Mouse (Mus musculus): ENCODE results near the gene Nhsl1.

Gene Nhsl1

DNA sequence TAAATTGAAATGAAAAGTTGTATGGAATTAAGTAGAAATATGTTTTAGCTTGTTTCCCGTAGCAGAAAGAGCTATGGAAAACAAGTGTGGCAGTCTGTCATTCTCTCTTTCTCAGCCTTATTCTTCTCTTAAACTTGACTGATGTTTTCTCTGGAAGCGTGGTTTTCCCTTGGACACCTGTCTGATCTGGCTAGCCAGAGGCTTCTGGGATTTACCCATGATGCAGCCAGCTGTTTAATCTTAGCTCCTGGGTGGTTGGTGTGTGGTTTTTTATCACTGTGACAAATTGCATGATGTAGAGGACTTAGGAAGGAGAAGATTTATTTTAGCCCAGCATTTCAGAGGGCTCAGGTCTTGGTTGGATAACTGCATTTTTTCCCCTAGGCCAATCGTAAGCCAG is 164.9 kb downstream of the Nhsl1 start:
- in situ Hi-C loops (cut with MseI, MboI), result no loop called here

DNA sequence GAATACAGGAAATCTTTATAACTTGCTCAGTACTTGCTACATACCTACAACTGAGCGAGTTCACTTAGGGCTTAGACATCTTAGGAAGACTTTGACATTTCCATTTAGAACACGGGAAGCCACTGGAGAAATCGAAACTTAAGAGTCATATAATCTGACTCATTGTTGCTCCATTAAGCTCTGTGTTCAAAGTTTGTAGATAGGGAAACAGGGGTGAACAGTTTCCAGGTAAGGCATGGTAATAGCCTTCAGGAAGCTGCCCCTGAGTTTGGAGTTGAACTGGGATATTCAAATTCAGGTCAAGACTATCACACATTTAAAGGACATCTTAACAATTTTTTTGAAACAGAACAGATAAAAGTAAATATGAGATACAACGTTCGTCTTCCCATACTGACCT is 165.9 kb downstream of the Nhsl1 start:
- in situ Hi-C loops (cut with MseI, MboI), result no loop called here

DNA sequence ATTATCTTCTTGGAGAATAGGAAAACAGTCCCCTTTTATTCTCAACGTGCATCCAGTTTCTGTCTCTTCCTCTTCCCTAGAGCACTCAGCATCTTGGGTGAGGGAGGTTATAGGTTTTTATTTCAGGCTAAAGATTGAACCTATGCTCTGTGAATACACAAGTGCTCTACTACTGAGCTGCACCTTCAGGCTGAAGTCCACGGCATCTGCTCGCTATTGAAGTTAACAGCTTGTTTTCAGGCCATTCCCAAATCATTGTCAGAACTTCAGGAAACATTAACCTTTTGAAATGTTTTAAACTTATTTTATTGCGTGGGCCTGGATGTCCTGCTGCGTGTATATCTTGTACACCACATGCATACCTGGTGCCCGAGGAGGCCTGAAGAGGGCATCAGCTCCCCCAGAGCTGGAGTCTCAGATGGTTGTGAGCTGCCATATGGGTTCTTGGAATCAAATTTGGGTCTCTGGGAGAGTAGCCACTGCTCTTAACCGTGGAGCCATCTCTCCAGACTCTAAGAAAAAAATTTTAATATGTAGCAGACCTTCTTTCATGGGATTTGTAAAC is 169.5 kb downstream of the Nhsl1 start:
- in situ Hi-C loops (cut with MseI, MboI), result no loop called here

DNA sequence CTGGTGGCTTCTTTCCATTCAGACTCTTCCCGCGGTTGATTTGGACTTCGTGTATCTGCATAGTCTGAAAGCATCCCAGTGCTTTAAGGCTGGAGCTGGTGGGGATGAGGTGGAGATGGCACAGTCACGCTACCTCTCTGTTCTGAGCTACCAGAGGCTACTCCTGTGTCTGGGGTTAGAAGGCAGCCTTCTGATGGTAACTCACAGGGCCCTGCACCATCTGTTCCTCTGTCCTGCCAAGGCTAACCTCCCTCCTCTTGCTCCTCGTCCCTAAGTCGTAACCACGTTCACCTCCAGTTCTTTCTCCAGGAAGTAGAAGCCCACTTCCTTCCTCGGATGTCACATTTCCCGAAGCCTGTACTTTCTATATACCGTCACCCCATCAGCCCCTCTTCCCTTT is 171.2 kb downstream of the Nhsl1 start:
- in situ Hi-C loops (cut with MseI, MboI), result no loop called here

DNA sequence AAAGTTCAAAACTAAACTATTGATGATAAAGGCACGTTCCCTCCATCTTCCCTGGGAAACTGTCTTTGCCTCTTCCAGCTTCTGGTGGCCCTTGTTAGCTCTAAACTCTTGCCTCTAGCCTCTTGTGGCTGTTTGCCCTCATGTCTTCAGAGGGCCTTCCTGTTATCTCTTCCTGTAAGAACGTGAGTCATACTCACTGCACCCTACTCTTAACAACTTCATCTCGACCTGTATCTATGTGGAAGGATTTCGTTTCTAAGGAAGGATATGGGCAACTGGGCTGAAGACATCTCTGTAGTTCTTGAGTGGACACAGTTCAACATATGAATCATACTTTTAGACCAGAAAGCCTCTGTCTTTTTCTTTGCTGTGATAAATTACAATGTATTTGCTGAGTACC is 173.2 kb downstream of the Nhsl1 start:
- in situ Hi-C loops (cut with MseI, MboI), result no loop called here

DNA sequence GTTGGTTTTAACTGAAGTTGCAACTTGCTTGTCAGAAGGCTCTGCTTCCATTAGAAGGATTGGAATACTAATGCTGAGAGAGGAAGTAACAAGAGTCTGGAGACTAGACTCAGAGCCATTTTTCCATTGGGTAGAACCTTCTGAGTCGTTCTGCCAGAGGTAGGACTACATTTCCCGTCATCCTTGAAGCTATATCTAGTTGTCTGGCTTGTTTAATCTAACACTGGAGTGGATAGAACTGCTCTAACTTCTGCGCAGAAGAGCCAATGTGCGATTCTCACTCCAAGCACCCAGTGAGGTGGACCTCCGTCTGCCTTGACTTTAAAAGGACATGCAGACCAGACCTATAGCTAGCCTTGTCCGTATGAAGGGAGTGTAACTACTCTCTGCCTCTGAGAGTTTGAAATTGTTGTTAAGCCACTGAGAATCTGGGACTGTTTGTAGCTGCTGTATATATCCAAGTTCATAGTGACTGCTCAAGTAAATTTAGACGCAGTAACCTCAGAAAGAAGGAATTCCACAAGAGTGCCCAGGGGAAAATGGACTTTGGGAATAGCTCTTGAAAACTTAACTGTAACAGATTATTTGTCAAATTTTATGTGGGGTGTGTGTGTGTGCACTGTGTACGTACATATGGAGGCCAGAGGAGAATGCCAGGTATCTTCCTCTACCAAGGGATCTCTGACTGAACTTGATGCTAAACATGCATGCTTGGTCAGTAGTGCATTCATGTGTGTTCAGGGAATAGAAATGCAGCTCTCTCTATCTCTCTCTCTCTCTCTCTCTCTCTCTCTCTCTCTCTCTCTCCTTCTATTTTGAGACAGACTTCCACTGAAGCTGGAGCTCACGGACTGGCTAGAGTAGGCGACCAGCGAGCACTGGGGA is 174.5 kb downstream of the Nhsl1 start:
- in situ Hi-C loops (cut with MseI, MboI), result no loop called here

DNA sequence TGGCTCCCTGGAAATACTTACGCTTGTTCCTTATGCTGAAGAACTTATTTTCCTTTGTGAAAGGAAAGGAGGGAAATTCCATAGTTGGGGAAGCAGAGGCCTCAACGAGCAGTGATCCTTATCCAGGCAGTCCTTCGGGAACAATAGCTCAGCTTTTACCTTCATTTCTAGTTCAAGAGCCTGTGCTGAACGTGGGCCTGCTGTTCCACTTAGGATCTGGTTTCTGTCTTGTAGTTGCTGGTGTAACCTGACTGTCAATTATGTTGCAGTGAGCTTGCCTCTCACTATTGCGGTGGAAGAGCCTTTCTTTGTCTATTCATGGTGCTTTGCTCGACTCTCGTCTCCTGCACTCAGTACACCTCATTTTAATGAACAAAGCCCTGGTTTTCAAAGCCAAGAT is 175.5 kb downstream of the Nhsl1 start:
- in situ Hi-C loops (cut with MseI, MboI), result no loop called here

DNA sequence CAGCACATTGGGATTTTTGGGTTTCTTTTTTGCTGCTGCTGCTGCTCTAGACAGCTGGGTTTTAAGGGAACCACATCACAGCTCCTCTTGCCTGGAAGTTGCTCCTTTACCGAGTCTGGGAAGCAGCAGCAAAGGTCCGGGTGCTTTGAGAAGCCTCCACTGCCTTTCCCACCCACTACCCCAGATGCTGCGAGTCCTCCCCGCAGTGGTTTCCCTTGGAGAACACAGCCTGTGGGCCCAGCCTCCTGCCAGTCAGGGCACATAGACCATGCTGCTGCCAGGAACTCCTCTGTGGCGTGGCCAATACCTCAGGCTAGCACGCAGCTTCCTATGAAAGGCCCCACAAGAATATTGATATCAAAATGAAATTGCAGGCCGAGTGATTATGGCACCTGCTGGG is 178.3 kb downstream of the Nhsl1 start:
- in situ Hi-C loops (cut with MseI, MboI), result no loop called here

DNA sequence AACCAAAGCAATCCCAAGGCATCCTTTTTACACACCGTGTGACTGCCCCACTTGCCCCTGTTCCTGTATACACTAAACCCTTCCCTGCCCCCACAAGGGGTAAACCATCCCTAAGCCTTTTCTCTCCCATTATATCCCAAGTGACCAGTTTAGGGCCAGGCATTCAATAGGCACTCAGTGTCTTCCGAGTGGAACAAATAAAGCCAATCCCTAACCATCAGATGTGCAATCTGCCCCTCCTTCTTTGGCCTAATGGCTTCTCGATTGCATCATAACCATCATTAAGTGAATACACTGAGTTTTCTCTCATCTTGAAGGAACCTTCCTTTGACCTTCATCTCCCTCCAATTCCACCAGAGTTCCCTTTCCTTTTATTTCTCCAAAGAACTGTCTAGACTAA is 183.2 kb downstream of the Nhsl1 start:
- in situ Hi-C loops (cut with MseI, MboI), result no loop called here

DNA sequence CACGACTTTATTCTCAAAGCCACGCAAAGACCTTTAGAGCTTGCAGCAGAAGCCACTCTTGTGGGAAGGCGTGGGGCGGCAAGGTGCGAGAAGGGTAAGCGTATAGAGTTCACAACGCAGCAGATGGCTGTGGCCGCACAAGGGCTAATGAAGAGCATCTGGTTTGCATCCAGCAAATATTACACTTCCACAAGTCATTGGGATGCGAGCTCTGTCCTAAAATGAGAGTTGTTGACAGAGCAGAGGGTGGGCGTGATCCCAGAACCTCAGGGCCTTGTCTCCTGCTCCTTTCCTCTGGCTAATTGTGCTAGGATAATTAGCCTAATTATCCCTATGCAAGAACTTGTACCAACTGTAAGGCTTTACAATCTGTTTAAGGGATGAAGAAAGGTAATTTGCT is 186.9 kb downstream of the Nhsl1 start:
- in situ Hi-C loops (cut with MseI, MboI), result no loop called here

DNA sequence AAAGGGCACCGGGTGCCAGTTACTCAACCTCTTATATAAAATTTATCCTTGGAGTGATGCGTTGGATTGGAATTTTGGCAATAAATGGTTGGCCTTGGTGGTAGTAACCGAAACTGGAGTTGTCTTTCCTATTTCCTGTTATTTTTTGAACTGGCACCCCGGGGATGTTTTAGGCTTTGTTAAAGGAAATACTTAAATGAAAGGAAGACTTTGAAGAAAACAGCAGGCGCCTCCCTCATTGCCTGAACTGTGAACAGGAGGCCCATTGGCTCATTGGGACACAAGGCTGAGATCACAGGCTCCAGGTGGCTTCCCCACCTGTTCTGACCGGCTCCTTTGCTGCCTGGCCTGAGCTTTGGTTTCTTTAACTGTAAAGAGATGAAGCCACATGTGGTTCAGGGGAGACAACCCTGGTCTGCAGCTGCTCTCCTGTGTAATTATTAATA is 187.7 kb downstream of the Nhsl1 start:
- in situ Hi-C loops (cut with MseI, MboI), result no loop called here

DNA sequence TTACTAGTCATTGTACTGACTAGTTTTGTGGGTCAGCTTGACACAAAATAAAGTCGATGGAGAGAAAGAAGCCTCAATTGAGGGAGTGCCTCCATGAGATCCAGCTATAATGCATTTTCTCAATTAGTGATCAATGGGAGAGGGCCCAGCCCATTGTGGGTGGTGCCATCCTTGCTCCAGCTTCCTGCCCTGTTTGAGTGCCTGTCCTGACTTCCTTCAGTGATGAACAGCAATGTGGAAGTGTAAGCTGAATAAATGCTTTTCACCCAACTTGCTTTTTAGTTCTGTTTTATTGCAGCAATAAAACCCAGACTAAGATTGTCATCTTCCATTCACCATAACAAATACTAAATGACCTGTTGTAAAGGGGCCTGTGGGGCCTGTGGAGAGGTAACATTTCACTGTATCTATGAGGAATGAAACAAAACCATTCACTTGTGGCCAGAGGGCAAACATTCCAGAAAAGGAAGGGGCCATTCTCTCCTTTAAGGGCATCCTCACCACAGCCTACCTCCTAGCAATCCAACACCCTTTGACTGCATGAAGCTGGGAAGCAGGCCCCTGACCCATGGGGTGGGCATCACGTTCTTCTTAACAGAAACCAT is 189.2 kb downstream of the Nhsl1 start:
- in situ Hi-C loops (cut with MseI, MboI), result no loop called here

DNA sequence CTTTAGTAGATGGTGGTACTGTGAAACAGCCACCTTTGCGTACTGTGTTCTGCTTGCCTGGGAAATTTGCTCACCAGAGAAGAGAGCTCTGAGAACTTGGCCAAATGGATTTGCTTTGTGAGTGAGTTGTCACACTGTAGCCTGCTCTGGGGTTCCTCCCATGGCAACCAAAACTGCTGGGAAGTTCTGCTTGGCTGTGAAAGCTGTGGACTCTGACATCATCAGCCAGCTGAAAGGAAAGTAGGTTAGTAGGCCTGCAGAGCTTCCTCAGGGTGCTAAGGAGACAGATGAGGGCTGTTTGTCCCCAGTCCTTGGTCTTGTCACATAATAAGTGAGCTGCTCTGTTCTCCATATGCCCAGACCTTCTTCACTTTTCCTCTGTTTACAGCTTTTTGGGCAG is 189.8 kb downstream of the Nhsl1 start:
- in situ Hi-C loops (cut with MseI, MboI), result no loop called here

DNA sequence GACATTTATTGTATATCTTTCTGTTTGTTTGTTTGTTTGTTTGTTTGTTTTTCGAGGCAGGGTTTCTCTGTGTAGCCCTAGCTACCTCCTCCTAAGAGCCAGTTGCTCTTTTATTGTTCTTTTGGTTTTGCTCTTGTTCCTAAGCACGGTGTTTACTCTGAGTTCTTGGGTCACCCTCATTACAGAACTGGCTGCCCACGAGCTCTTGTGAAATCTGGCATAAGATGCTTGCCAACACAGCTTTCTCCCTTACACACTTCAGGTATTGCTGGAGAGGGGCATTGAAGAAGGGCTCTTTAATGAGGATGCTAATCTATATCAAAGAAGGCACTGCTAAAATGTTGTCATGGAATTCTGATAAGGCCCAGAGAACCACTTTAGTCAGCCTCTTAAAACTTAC is 191.9 kb downstream of the Nhsl1 start:
- in situ Hi-C loops (cut with MseI, MboI), result no loop called here

DNA sequence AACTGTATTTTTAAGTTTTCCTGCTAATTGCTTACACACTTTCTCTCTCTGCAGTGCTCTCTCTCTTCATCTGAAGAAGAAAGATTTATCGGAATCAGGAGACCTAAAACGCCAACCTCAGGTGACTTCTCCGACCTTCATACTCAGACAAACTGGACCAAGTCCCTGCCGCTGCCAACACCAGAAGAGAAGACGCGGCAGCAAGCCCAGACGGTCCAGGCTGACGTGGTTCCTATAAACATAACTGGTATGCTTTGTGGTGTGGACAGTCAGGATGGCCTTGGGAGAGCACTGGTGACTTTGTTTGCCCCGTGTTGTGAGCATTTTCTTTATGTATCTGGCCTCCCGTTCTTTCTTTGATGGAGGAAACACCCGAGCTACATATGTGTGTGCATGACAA is 192.7 kb downstream of the Nhsl1 start:
- in situ Hi-C loops (cut with MseI, MboI), result no loop called here

DNA sequence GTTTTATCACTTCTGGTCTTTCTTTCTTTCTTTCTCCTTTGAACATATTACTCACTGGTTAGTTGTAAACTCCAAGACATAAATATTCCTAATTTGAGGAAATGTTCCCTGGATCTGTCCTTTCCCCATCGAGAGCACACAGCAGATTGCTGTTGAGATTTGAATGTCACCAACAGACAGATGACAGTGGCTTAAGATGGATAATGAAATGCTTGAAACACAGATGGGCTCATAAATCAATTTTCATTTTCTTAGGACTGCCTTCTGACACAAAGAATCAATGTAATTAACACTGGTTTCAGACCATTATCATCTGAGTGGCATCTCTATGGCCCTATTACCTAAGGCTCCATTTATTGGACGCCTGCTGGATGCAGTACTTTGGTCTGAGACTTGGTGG is 203.8 kb downstream of the Nhsl1 start:
- in situ Hi-C loops (cut with MseI, MboI), result loop anchor here (10.0 kb wide), 1 partner anchor 278 kb away; no protein-coding TSS in a partner anchor

DNA sequence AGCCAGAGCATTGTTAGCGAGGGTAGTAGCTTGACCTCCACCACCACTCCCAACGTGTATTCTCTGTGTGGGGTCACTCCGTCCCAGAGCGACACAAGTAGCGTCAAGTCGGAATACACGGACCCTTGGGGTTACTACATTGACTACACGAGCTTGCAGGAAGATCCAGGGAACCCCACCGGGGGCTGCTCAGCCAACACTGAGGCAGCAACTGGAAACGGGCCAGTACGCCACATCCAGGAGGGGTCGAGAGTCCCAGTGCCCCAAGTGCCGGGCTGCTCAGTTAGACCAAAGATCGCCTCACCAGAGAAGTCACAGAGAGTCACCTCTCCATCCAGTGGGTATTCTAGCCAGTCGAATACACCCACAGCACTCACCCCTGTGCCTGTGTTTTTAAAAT is 206.5 kb downstream of the Nhsl1 start:
- in situ Hi-C loops (cut with MseI, MboI), result loop anchor here (5.0 to 10.0 kb wide), 2 partner anchors 73 to 281 kb away; no protein-coding TSS in a partner anchor

DNA sequence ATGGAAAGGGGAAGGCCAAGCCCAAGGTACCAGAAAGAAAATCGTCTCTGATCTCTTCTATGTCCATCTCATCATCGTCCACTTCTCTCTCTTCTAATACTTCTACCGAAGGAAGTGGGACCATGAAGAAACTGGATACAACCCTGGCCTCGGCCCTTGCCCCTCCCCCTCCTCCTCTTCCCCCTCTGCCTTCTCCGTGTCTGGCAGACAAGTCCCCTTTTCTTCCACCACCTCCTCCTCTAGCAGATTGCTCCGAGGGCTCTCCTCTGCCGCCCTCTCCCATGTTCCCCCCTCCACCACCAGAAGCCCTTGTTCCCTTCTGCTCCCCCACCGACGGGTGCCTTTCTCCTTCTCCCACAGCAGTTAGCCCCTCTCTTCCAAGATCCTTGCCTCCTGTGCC is 206.9 kb downstream of the Nhsl1 start:
- in situ Hi-C loops (cut with MseI, MboI), result loop anchor here (5.0 to 10.0 kb wide), 2 partner anchors 73 to 281 kb away; no protein-coding TSS in a partner anchor

DNA sequence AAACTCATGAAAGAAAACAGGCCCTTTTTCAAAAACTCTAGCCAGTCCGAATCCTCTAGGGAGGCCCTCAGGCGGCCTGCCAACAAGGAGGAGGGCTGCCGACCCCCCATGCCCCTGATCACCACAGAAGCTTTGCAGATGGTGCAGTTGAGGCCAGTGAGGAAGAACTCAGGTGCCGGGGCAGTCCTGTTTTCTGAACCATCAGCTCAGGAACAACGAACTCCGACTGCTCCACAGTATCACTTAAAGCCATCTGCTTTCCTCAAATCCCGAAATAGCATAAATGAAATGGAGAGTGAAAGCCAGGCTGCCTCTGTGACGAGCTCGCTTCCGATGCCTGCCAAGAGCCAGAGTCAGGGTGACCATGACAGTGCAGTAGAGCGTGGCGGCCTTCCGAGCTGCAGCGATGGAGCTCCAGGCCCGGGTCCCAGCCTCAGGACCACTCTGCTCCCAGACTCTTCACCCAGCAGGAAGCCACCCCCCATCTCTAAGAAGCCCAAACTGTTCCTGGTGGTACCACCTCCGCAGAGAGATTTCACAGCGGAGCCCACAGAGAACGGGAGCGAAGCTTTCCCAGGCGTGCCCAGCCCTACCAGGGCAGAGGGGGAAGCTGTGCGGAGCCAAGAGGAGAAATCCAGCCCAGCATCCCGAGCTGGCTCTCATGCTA is 207.5 kb downstream of the Nhsl1 start:
- in situ Hi-C loops (cut with MseI, MboI), result loop anchor here (5.0 to 10.0 kb wide), 2 partner anchors 74 to 282 kb away; no protein-coding TSS in a partner anchor

DNA sequence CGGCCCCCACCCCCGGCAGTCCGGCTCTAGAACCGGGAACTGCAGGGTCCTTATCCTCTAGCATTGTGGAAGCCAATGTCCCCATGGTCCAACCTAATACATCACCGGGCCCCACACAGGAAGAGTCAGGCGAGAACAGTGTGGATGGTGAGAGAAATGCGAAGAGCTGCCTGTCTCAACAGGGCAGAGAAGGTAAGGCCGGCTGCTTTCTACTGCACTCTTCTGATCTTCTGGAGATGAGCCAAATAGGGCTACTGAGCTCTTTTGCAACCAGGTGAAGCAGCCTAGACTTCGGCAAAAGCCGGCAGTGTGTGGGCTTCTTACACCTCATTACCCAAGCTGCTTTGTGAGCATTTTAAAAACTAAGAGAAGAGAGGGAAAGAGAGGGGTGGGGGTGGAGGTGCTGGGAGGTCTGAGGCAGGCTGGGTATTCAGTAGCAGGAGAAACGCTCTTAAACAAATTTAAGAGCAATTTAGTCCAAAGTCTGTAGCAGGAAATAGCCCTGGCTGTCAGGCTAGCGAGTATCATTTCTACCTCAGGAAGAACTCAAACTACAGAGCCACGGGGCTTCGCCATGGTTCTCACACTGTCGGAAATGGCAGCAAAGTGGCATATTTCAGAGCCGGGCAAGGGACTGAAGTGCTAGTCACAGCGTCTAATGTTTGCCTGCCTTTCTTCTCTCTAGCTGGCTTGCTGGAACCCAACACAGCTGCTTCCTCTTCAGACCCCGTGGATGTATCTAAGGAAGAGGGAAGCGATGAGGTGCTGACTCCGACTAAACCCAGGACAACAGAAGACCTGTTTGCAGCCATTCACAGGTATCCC is 208.3 kb downstream of the Nhsl1 start:
- in situ Hi-C loops (cut with MseI, MboI), result loop anchor here (5.0 to 10.0 kb wide), 2 partner anchors 75 to 282 kb away; no protein-coding TSS in a partner anchor

DNA sequence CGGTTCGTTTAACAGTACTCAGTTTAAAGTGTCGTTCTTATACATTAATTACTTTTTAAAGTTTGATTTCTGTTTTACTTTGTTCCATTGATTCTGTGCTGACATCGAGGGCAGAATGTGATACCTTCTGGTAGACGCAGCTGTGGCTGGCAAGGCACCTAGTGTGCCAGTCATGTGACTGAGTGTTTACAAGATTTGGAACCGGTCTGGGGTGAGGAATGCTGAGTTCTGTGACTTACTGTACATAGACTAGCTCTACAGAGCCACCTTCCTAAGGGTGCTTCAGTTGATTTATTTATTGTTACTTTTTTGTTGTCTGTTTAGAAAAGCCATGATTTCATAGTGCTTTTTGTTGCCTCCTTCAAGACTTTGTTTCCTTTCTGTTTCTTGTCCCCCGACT is 209.0 kb downstream of the Nhsl1 start:
- in situ Hi-C loops (cut with MseI, MboI), result loop anchor here (5.0 to 10.0 kb wide), 2 partner anchors 75 to 283 kb away; no protein-coding TSS in a partner anchor

All from mouse trophoblast stem cell (cell line).